Mouse (Mus musculus) intestine, embryonic 14.5 days (tissue): ENCODE results near the gene Gfod1. TPM values are rescaled to one million over a fixed set of nuclear protein-coding genes. Genes with fewer than 3 reads are reported as not detected.

Experiments
- ATAC-seq: fragments of 200-750 bp; cut with Nextera tagmentation; replicated peaks from 2 replicates; pipeline ENCODE4 v1.8.0; 2017; ENCODE audit warnings: low read depth, moderate number of reproducible peaks, moderate TSS enrichment, moderate library complexity; ENCODE audit not compliant: low FRiP score, low TSS enrichment
- DNase-seq: peaks from one replicate; pipeline ENCODE4 v3.0.0-alpha.2; 2018; ENCODE audit warnings: low spot score
- H3K27ac ChIP-seq: fragments of 300-500 bp; sonication (generic); 2 replicates; pipeline ENCODE4 v1.5.1; 2014; ENCODE audit warnings: low read depth, mild to moderate bottlenecking, control low read depth
- H3K27me3 ChIP-seq: fragments of 300-500 bp; sonication (generic); replicated peaks from 2 replicates; pipeline ENCODE4 v1.6.1; 2014; ENCODE audit warnings: low read length, control low read depth; ENCODE audit not compliant: control insufficient read depth, insufficient read depth
- H3K36me3 ChIP-seq: fragments of 300-500 bp; sonication (generic); 2 replicates; pipeline ENCODE4 v1.6.1; 2014; ENCODE audit warnings: low read length, control low read depth; ENCODE audit not compliant: control insufficient read depth, insufficient read depth
- H3K4me1 ChIP-seq: fragments of 300-500 bp; sonication (generic); replicated peaks from 2 replicates; pipeline ENCODE4 v1.6.1; 2014; ENCODE audit warnings: low read length, control low read depth, mixed read lengths; ENCODE audit not compliant: control insufficient read depth, insufficient read depth
- H3K4me2 ChIP-seq: fragments of 300-500 bp; sonication (generic); 2 replicates; pipeline ENCODE4 v1.6.1; 2014; ENCODE audit warnings: low read length
- H3K4me3 ChIP-seq: fragments of 300-500 bp; sonication (generic); 2 replicates; pipeline ENCODE4 v1.5.1; 2014; ENCODE audit warnings: low read depth, low read length, control low read depth, mixed read lengths
- H3K9ac ChIP-seq: fragments of 300-500 bp; sonication (generic); 2 replicates; pipeline ENCODE4 v1.6.1; 2014; ENCODE audit warnings: mild to moderate bottlenecking, low read length
- H3K9me3 ChIP-seq: fragments of 300-500 bp; sonication (generic); 2 replicates; pipeline ENCODE4 v1.6.1; 2016; ENCODE audit warnings: low read length, control low read depth; ENCODE audit not compliant: control insufficient read depth
- WGBS: fragments of 180-500 bp; shearing (Covaris S2); extraction: QIAGEN DNeasy Blood & Tissue Kit; methylation state at CpG from one replicate; pipeline ENCODE4 v1.1.7; 2014; 5-methylcytosine and 5-hydroxymethylcytosine counted together
- polyA plus RNA-seq: library from polyadenylated mRNA; unstranded; fragments of >200 nt; fragmentation: Nextera tagmentation; extraction: Ambion mirVana; gene quantifications from 2 replicates; pipeline ENCODE4 v1.2.1, GENCODE M21; 2014

Gene Gfod1
- polyA plus RNA-seq, 1 experiment from 2014 or later: 0.18 TPM

GRCm38 (mm10) chr13:43181104-43181503 lies 122.9 kb downstream of the Gfod1 start:
- no peak for ATAC-seq
- no peaks in the 10 kb centered on the region for H3K36me3 ChIP-seq
- H3K27ac ChIP-seq: no peak overlapping the region
- H3K9me3 ChIP-seq: no peaks in the 10 kb centered on the region
- H3K27me3 ChIP-seq: no peaks in the 10 kb centered on the region
- no peak overlapping the region for H3K4me2 ChIP-seq
- no peak overlapping the region for H3K9ac ChIP-seq
- H3K4me3 ChIP-seq: no peak overlapping the region
- DNase-seq: no peak
- WGBS: 67% methylated on average over 7 of the region's 7 CpGs
- peaks cover 9% of the 10 kb centered on the region for H3K4me1 ChIP-seq

DNA sequence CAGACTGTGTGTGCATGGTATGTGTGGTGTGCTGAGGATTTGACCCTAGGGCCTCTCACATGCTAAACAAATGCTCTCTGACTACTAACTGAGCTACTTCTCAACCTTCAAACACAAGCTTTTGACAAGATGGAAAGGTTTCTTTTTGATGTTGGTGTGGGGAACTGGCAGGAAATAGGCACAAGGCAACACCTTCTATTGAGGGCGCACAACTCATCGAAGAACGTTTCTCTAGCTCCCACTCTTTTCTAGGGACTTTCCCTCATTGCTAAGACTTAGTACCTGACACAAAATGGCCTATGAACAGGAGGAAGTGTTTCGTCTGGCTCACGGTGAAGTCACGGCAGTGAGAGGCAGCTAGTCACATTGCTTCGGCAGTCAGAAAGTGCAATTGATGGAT lies 126.7 kb downstream of the Gfod1 start:
- no peaks in the 10 kb centered on the region for H3K27me3 ChIP-seq
- 89% methylated on average over 7 of the region's 7 CpGs for WGBS

GRCm38 (mm10) chr13:43176676-43177075 lies 127.3 kb downstream of the Gfod1 start:
- no peak overlapping the region for H3K4me2 ChIP-seq
- H3K27ac ChIP-seq: no peak overlapping the region
- ATAC-seq (no peak), DNase-seq (no peak)
- no peaks in the 10 kb centered on the region for H3K27me3 ChIP-seq
- no peaks in the 10 kb centered on the region for H3K36me3 ChIP-seq
- H3K4me3 ChIP-seq: no peak overlapping the region
- H3K9ac ChIP-seq: no peak overlapping the region
- WGBS: 91% methylated on average over 3 of the region's 3 CpGs
- H3K4me1 ChIP-seq: 0 out of 2 replicates have a peak, but pooled peaks cover 4% of the 10 kb centered on the region
- H3K9me3 ChIP-seq: no peaks in the 10 kb centered on the region

More for the DNA sequence above, 126.7 kb downstream of the Gfod1 start:
- H3K9ac ChIP-seq: no peak overlapping the region
- no peak overlapping the region for H3K4me2 ChIP-seq
- H3K27ac ChIP-seq: no peak overlapping the region
- no peaks in the 10 kb centered on the region for H3K9me3 ChIP-seq
- H3K4me1 ChIP-seq: no peaks in the 10 kb centered on the region
- ATAC-seq (no peak), DNase-seq (no peak)
- no peak overlapping the region for H3K4me3 ChIP-seq
- H3K36me3 ChIP-seq: no peaks in the 10 kb centered on the region

GRCm38 (mm10) chr13:43173262-43173661 lies 130.7 kb downstream of the Gfod1 start:
- H3K27me3 ChIP-seq: no peaks in the 10 kb centered on the region
- H3K27ac ChIP-seq: no peak overlapping the region
- ATAC-seq (no peak), DNase-seq (peak; percentile 83)
- H3K4me1 ChIP-seq: 0 out of 2 replicates have a peak, but pooled peaks cover 9% of the 10 kb centered on the region
- no peak overlapping the region for H3K4me3 ChIP-seq
- H3K9me3 ChIP-seq: no peaks in the 10 kb centered on the region
- H3K9ac ChIP-seq: no peak overlapping the region
- 15% methylated on average over 9 of the region's 9 CpGs for WGBS
- H3K36me3 ChIP-seq: 0 out of 2 replicates have a peak, but pooled peaks cover 5% of the 10 kb centered on the region
- no peak overlapping the region for H3K4me2 ChIP-seq

GRCm38 (mm10) chr13:43172036-43172713 lies 131.8 kb downstream of the Gfod1 start:
- WGBS: 41% methylated on average over 14 of the region's 14 CpGs
- peaks cover 13% of the 10 kb centered on the region; the same call in 1 of the 2 replicates for H3K36me3 ChIP-seq
- ATAC-seq (no peak), DNase-seq (peak; percentile 62)
- no peaks in the 10 kb centered on the region for H3K27me3 ChIP-seq
- H3K4me1 ChIP-seq: 0 out of 2 replicates have a peak, but pooled peaks cover 9% of the 10 kb centered on the region
- H3K4me3 ChIP-seq: peak overlapping the region; percentile 66
- peak overlapping the region; percentile 78 for H3K9ac ChIP-seq
- no peaks in the 10 kb centered on the region for H3K9me3 ChIP-seq
- H3K4me2 ChIP-seq: peak overlapping the region; percentile 69
- no peak overlapping the region for H3K27ac ChIP-seq

- peak within 1 kb of the TSS; percentile 78 for H3K9ac ChIP-seq
- H3K36me3 ChIP-seq: peaks cover 15% of the 10 kb centered on the region; the same call in 1 of the 2 replicates
- ATAC-seq (peak; percentile 97), DNase-seq (peak; percentile 99)
- under 1% methylated on average over 48 of the region's 48 CpGs for WGBS
- H3K4me1 ChIP-seq: 0 out of 2 replicates have a peak, but pooled peaks cover 9% of the 10 kb centered on the region
- peak within 1 kb of the TSS; percentile 66 for H3K4me3 ChIP-seq
- H3K27ac ChIP-seq: peak within 1 kb of the TSS; percentile 76
- no peaks in the 10 kb centered on the region for H3K27me3 ChIP-seq
- H3K4me2 ChIP-seq: peak within 1 kb of the TSS; percentile 69
- H3K9me3 ChIP-seq: no peaks in the 10 kb centered on the region
These were observed 132.8 kb downstream of the Gfod1 start, which contains the start of gene Tbc1d7 for GRCm38 (mm10) chr13:43171020-43171710. Tbc1d7 (minus strand) TSS chr13:43171501.

GRCm38 (mm10) chr13:43167721-43168120 lies 136.3 kb downstream of the Gfod1 start:
- H3K27me3 ChIP-seq: no peaks in the 10 kb centered on the region
- H3K9ac ChIP-seq: no peak overlapping the region
- no peaks in the 10 kb centered on the region for H3K9me3 ChIP-seq
- ATAC-seq (no peak), DNase-seq (no peak)
- no peak overlapping the region for H3K4me3 ChIP-seq
- no peak overlapping the region for H3K27ac ChIP-seq
- 85% methylated on average over 9 of the region's 9 CpGs for WGBS
- H3K4me1 ChIP-seq: 0 out of 2 replicates have a peak, but pooled peaks cover 9% of the 10 kb centered on the region
- H3K36me3 ChIP-seq: peaks cover 28% of the 10 kb centered on the region; the same call in 1 of the 2 replicates
- no peak overlapping the region for H3K4me2 ChIP-seq

- Histone ChIP-seq H3K4me1 (0 out of 2 replicates have a peak, but pooled peaks cover 3% of the 10 kb centered on the region), H3K4me2 (no peak overlapping the region), H3K27ac (no peak overlapping the region), H3K36me3 (peaks cover 23% of the 10 kb centered on the region), H3K4me3 (no peak overlapping the region), H3K27me3 (no peaks in the 10 kb centered on the region), H3K9me3 (no peaks in the 10 kb centered on the region), H3K9ac (no peak overlapping the region)
- WGBS: 28% methylated on average over 3 of the region's 3 CpGs
- DNase-seq (no peak), ATAC-seq (peak; percentile 80)
These were observed 144.5 kb downstream of the Gfod1 start for GRCm38 (mm10) chr13:43159429-43159828.
